Mouse (Mus musculus): Measurements from ENCODE around the gene Gm10750.
"Not testable (repeated sequence)": the region's sequence is repeated elsewhere in the genome, so short reads cannot be mapped to it uniquely, and the experiment has no call there.

The Gm10750 gene

DNA sequence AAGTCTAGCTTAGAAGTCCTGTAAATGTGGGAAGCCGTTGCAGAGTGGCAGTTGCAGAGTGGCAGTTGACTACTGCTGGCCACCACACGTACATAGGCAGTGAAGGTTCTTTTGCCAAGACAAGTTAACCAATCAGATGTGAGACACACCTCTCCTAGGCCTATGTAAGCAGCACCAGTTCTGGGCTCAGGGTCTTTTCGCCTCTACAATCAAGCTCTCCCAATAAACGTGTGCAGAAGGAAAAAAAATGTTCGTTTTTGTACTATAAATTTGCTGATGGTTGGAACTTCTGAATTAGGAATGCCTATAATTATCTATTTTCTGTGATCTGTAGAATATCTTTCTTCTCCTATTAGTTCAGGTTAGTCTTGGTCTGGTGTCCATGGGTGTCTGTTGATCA is at the start of gene Gm10750:
Gm10750 (minus strand) TSS at position 101 of the 400 bp plus-strand sequence.
- not testable (repeated sequence) for DNase-seq (ENCODE audit: low spot score)

- DNase-seq (ENCODE audit: low spot score), result no peak
Observed at GRCm38 (mm10) chr2:149004826-149005225, 12.2 kb downstream of the Gm10750 start.

- DNase-seq (ENCODE audit: low spot score), result no peak
Observed at GRCm38 (mm10) chr2:149003151-149003550, 13.9 kb downstream of the Gm10750 start, which contains the start of gene Gm1330. TSS of gene Gm1330 (minus strand) at chr2:149003251.

- DNase-seq (ENCODE audit: low spot score), result no peak
Observed at GRCm38 (mm10) chr2:148995133-148995532, 21.9 kb downstream of the Gm10750 start.
